Mouse (Mus musculus) heart, embryonic 12.5 days (tissue): ENCODE results near the gene Gm3015. TPM values are rescaled to one million over a fixed set of nuclear protein-coding genes. Genes with fewer than 3 reads are reported as not detected.
"Not testable (repeated sequence)": the region's sequence is repeated elsewhere in the genome, so short reads cannot be mapped to it uniquely, and the experiment has no call there.

Source experiments
- ATAC-seq: fragments of 200-750 bp; cut with Nextera tagmentation; 2 replicates; pipeline ENCODE4 v1.8.0; 2017; ENCODE audit warnings: moderate TSS enrichment, moderate library complexity; ENCODE audit not compliant: insufficient number of reproducible peaks, low FRiP score
- H3K27ac ChIP-seq: fragments of 300-500 bp; sonication (generic); 2 replicates; pipeline ENCODE4 v1.5.1; 2016; ENCODE audit warnings: mild to moderate bottlenecking, moderate library complexity; ENCODE audit not compliant: poor library complexity, severe bottlenecking
- H3K27me3 ChIP-seq: fragments of 300-500 bp; sonication (generic); replicated peaks from 2 replicates; pipeline ENCODE4 v1.6.1; 2016; ENCODE audit warnings: mild to moderate bottlenecking, moderate library complexity
- H3K36me3 ChIP-seq: fragments of 300-500 bp; sonication (generic); 2 replicates; pipeline ENCODE4 v1.6.1; 2016; ENCODE audit warnings: mild to moderate bottlenecking, moderate library complexity
- H3K4me1 ChIP-seq: fragments of 300-500 bp; sonication (generic); replicated peaks from 2 replicates; pipeline ENCODE4 v1.6.1; 2016; ENCODE audit warnings: mild to moderate bottlenecking
- H3K4me2 ChIP-seq: fragments of 300-500 bp; sonication (generic); 2 replicates; pipeline ENCODE4 v1.6.1; 2016; ENCODE audit warnings: mild to moderate bottlenecking, moderate library complexity
- H3K4me3 ChIP-seq: fragments of 300-500 bp; sonication (generic); 2 replicates; pipeline ENCODE4 v1.5.1; 2016; ENCODE audit warnings: mild to moderate bottlenecking
- H3K9ac ChIP-seq: fragments of 300-500 bp; sonication (generic); 2 replicates; pipeline ENCODE4 v1.6.1; 2016; ENCODE audit warnings: mild to moderate bottlenecking, moderate library complexity
- H3K9me3 ChIP-seq: fragments of 300-500 bp; sonication (generic); replicated peaks from 2 replicates; pipeline ENCODE4 v1.6.1; 2016; ENCODE audit warnings: mild to moderate bottlenecking, moderate library complexity
- WGBS: fragments of 180-500 bp; shearing (Covaris S2); methylation state at CpG from one replicate; pipeline ENCODE4 v1.1.7; 2016; 5-methylcytosine and 5-hydroxymethylcytosine counted together
- polyA plus RNA-seq: library from polyadenylated mRNA; unstranded; fragments of >200 nt; fragmentation: Nextera tagmentation; extraction: Ambion mirVana; gene quantifications from 2 replicates; pipeline ENCODE4 v1.2.1, GENCODE M21; 2016

The Gm3015 gene
- not detected in 2 replicates for polyA plus RNA-seq

- not testable (repeated sequence) for H3K36me3 ChIP-seq, H3K27me3 ChIP-seq, H3K4me1 ChIP-seq, ATAC-seq, H3K27ac ChIP-seq, H3K4me3 ChIP-seq, H3K9ac ChIP-seq, H3K9me3 ChIP-seq, H3K4me2 ChIP-seq
- WGBS, result 80% methylated on average over 1 of the region's 1 CpGs
These were observed at the start of gene Gm3015 for GRCm38 (mm10) chr14:42768721-42769120. Gene Gm3015 (minus strand): TSS chr14:42768821.

DNA sequence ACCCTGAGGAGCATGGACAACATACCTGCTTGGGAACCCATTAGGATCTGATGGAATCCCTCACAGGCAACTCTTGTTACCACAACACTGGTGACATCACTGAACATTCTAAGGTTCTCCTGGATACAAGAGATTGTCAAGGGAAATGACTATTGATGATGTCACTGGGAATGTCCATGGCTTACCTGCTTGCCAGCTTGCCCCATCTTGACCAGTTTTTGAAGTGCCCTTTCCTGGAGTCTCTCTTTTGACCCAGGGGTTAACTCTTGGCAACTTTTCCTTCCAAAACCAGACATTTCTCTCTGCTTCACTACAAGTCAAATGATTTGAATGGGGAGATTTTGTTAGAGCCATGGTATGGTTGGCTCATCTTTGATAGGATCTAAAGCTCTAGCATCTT lies 29.3 kb upstream of the Gm3015 start, which contains the start of gene Gm10377:
Gene Gm10377, minus strand, starts transcription at position 101 of the 400 bp plus-strand sequence.
- not testable (repeated sequence) for H3K9ac ChIP-seq, ATAC-seq, H3K4me1 ChIP-seq, H3K27ac ChIP-seq, H3K36me3 ChIP-seq, H3K4me3 ChIP-seq, H3K27me3 ChIP-seq, H3K9me3 ChIP-seq, H3K4me2 ChIP-seq

Other genes starting within 250 kb of the Gm3015 start
- gene Gm8024, start 244.5 kb downstream of the Gm3015 start, polyA plus RNA-seq, result not detected in 2 replicates
- not detected in 2 replicates for gene Gm17124, start 168.9 kb downstream of the Gm3015 start, polyA plus RNA-seq
- gene Gm3633, start 126.9 kb downstream of the Gm3015 start, polyA plus RNA-seq, result not detected in 2 replicates
- gene Gm10378, start 112.9 kb downstream of the Gm3015 start, polyA plus RNA-seq, result not detected in 2 replicates
- not detected in 2 replicates for gene Gm10377, start 29.2 kb upstream of the Gm3015 start, polyA plus RNA-seq
- not detected in 2 replicates for gene Gm21977, start 84.7 kb upstream of the Gm3015 start, polyA plus RNA-seq
- not detected in 2 replicates for gene Gm8082, start 224.8 kb upstream of the Gm3015 start, polyA plus RNA-seq
- gene Gm10376, start 246.8 kb upstream of the Gm3015 start, polyA plus RNA-seq, result not detected in 2 replicates